Mouse (Mus musculus): ENCODE data around the gene Sbpl. TPM values are rescaled to one million over a fixed set of nuclear protein-coding genes. Genes with fewer than 3 reads are reported as not detected.

The Sbpl gene
- polyA plus RNA-seq, 1 experiment from 2014 or later: not detected

GRCm38 (mm10) chr17:23982912-23983311 is 27.8 kb upstream of the Sbpl start:
- Histone ChIP-seq H3K27me3 (no peaks in the 10 kb centered on the region), H3K4me1 (no peaks in the 10 kb centered on the region), H3K9ac (no peak overlapping the region), H3K4me3 (no peak overlapping the region), H3K4me2 (replicated peaks) (no peak overlapping the region), H3K9me3 (no peaks in the 10 kb centered on the region), H3K27ac (no peak overlapping the region), H3K36me3 (no peaks in the 10 kb centered on the region)
- no peak for ATAC-seq (ENCODE audit: low FRiP score, low read depth)
- 53% methylated on average over 4 of the region's 4 CpGs for WGBS

- H3K27ac ChIP-seq: no peak within 1 kb of the TSS
- no peak within 1 kb of the TSS for H3K4me2 ChIP-seq (replicated peaks)
- H3K9ac ChIP-seq: no peak within 1 kb of the TSS
- H3K4me3 ChIP-seq: no peak within 1 kb of the TSS
- no peaks in the 10 kb centered on the region for H3K36me3 ChIP-seq
- no peaks in the 10 kb centered on the region for H3K9me3 ChIP-seq
- WGBS: 80% methylated on average over 10 of the region's 10 CpGs
- no peak for ATAC-seq (ENCODE audit: low FRiP score, low read depth)
- no peaks in the 10 kb centered on the region for H3K27me3 ChIP-seq
- no peaks in the 10 kb centered on the region for H3K4me1 ChIP-seq
Observed at GRCm38 (mm10) chr17:23980297-23980909, 25.3 kb upstream of the Sbpl start, which contains the start of gene Prss30. Gene Prss30 (minus strand): TSS chr17:23980566.

- Histone ChIP-seq H3K4me3 (no peak overlapping the region), H3K4me1 (no peaks in the 10 kb centered on the region), H3K9ac (no peak overlapping the region), H3K27me3 (no peaks in the 10 kb centered on the region), H3K36me3 (no peaks in the 10 kb centered on the region), H3K9me3 (no peaks in the 10 kb centered on the region), H3K4me2 (replicated peaks) (no peak overlapping the region), H3K27ac (no peak overlapping the region)
- ATAC-seq (ENCODE audit: low FRiP score, low read depth): no peak
- 43% methylated on average over 3 of the region's 3 CpGs for WGBS
Observed at GRCm38 (mm10) chr17:23979471-23979870, 24.4 kb upstream of the Sbpl start.

GRCm38 (mm10) chr17:23976665-23977064 is 21.6 kb upstream of the Sbpl start:
- Histone ChIP-seq H3K4me2 (replicated peaks) (no peak overlapping the region), H3K27me3 (no peaks in the 10 kb centered on the region), H3K9me3 (no peaks in the 10 kb centered on the region), H3K4me1 (no peaks in the 10 kb centered on the region), H3K27ac (no peak overlapping the region), H3K36me3 (no peaks in the 10 kb centered on the region), H3K9ac (no peak overlapping the region), H3K4me3 (no peak overlapping the region)
- WGBS: 86% methylated on average over 4 of the region's 4 CpGs
- no peak for ATAC-seq (ENCODE audit: low FRiP score, low read depth)

- no peaks in the 10 kb centered on the region for H3K36me3 ChIP-seq
- no peaks in the 10 kb centered on the region for H3K9me3 ChIP-seq
- no peak overlapping the region for H3K4me2 ChIP-seq (replicated peaks)
- no peaks in the 10 kb centered on the region for H3K4me1 ChIP-seq
- H3K27me3 ChIP-seq: no peaks in the 10 kb centered on the region
- H3K9ac ChIP-seq: no peak overlapping the region
- ATAC-seq (ENCODE audit: low FRiP score, low read depth): no peak
- H3K4me3 ChIP-seq: no peak overlapping the region
- no peak overlapping the region for H3K27ac ChIP-seq
- WGBS: 85% methylated on average over 9 of the region's 9 CpGs
Observed at GRCm38 (mm10) chr17:23971315-23971714, 16.2 kb upstream of the Sbpl start.

- WGBS: 10% methylated on average over 1 of the region's 1 CpGs
- ATAC-seq (ENCODE audit: low FRiP score, low read depth): no peak
- H3K4me2 ChIP-seq (replicated peaks): no peak overlapping the region
Observed at GRCm38 (mm10) chr17:23969231-23969630, 14.2 kb upstream of the Sbpl start.

GRCm38 (mm10) chr17:23968780-23969179 is 13.7 kb upstream of the Sbpl start:
- no peak overlapping the region for H3K9ac ChIP-seq
- 41% methylated on average over 2 of the region's 2 CpGs for WGBS

More at GRCm38 (mm10) chr17:23969231-23969630, 14.2 kb upstream of the Sbpl start:
- H3K36me3 ChIP-seq: no peaks in the 10 kb centered on the region
- no peaks in the 10 kb centered on the region for H3K27me3 ChIP-seq
- no peaks in the 10 kb centered on the region for H3K9me3 ChIP-seq
- H3K9ac ChIP-seq: no peak overlapping the region
- no peak overlapping the region for H3K4me3 ChIP-seq
- H3K4me1 ChIP-seq: no peaks in the 10 kb centered on the region
- no peak overlapping the region for H3K27ac ChIP-seq

GRCm38 (mm10) chr17:23966658-23967401 is 11.8 kb upstream of the Sbpl start:
- Histone ChIP-seq H3K9ac (no peak overlapping the region), H3K9me3 (no peaks in the 10 kb centered on the region), H3K36me3 (no peaks in the 10 kb centered on the region), H3K27ac (no peak overlapping the region), H3K4me3 (no peak overlapping the region), H3K27me3 (no peaks in the 10 kb centered on the region; the same call in 1 of the 2 replicates), H3K4me1 (no peaks in the 10 kb centered on the region), H3K4me2 (replicated peaks) (no peak overlapping the region)
- no peak for ATAC-seq (ENCODE audit: low FRiP score, low read depth)
- 78% methylated on average over 10 of the region's 10 CpGs for WGBS

More at GRCm38 (mm10) chr17:23968780-23969179, 13.7 kb upstream of the Sbpl start:
- no peak for ATAC-seq (ENCODE audit: low FRiP score, low read depth)
- Histone ChIP-seq H3K27ac (no peak overlapping the region), H3K36me3 (no peaks in the 10 kb centered on the region), H3K4me2 (replicated peaks) (no peak overlapping the region), H3K4me1 (no peaks in the 10 kb centered on the region), H3K4me3 (no peak overlapping the region), H3K27me3 (no peaks in the 10 kb centered on the region), H3K9me3 (no peaks in the 10 kb centered on the region)

GRCm38 (mm10) chr17:23965805-23966425 is 10.8 kb upstream of the Sbpl start:
- no peaks in the 10 kb centered on the region; the same call in 1 of the 2 replicates for H3K27me3 ChIP-seq
- no peak for ATAC-seq (ENCODE audit: low FRiP score, low read depth)
- no peaks in the 10 kb centered on the region for H3K9me3 ChIP-seq
- H3K9ac ChIP-seq: no peak overlapping the region
- no peak overlapping the region for H3K27ac ChIP-seq
- no peaks in the 10 kb centered on the region for H3K36me3 ChIP-seq
- WGBS: 54% methylated on average over 6 of the region's 6 CpGs
- no peaks in the 10 kb centered on the region for H3K4me1 ChIP-seq
- no peak overlapping the region for H3K4me3 ChIP-seq
- H3K4me2 ChIP-seq (replicated peaks): no peak overlapping the region

GRCm38 (mm10) chr17:23961573-23962122 is 6.6 kb upstream of the Sbpl start:
- no peak overlapping the region for H3K4me2 ChIP-seq (replicated peaks)
- no peak overlapping the region for H3K9ac ChIP-seq
- WGBS: 62% methylated on average over 4 of the region's 4 CpGs
- H3K9me3 ChIP-seq: no peaks in the 10 kb centered on the region
- 0 out of 2 replicates have a peak, but pooled peaks cover 4% of the 10 kb centered on the region for H3K4me1 ChIP-seq
- H3K4me3 ChIP-seq: no peak overlapping the region
- H3K36me3 ChIP-seq: no peaks in the 10 kb centered on the region
- no peaks in the 10 kb centered on the region; the same call in 1 of the 2 replicates for H3K27me3 ChIP-seq
- H3K27ac ChIP-seq: no peak overlapping the region
- ATAC-seq (ENCODE audit: low FRiP score, low read depth): no peak

- 0 out of 2 replicates have a peak, but pooled peaks cover 4% of the 10 kb centered on the region for H3K4me1 ChIP-seq
- no peak overlapping the region for H3K4me2 ChIP-seq (replicated peaks)
- no peaks in the 10 kb centered on the region for H3K9me3 ChIP-seq
- 0 out of 2 replicates have a peak overlapping the region, but pooled peaks have one; percentile 20 for H3K9ac ChIP-seq
- H3K36me3 ChIP-seq: no peaks in the 10 kb centered on the region
- H3K27ac ChIP-seq: no peak overlapping the region
- WGBS: 38% methylated on average over 3 of the region's 3 CpGs
- no peaks in the 10 kb centered on the region; the same call in 1 of the 2 replicates for H3K27me3 ChIP-seq
- no peak overlapping the region for H3K4me3 ChIP-seq
- peak; percentile 95 for ATAC-seq (ENCODE audit: low FRiP score, low read depth)
Observed at GRCm38 (mm10) chr17:23960084-23960738, 5.1 kb upstream of the Sbpl start.

Data from limb, embryonic 13.5 days (tissue).